Mouse (Mus musculus) neural tube, embryonic 14.5 days (tissue): ENCODE measurements around the gene Cldn4. TPM values are rescaled to one million over a fixed set of nuclear protein-coding genes. Genes with fewer than 3 reads are reported as not detected.
A peak's percentile ranks its signal among the peaks of the same experiment; 100 is the strongest.

ENCODE experiments used
- ATAC-seq: fragments of 200-750 bp; cut with Nextera tagmentation; 2 replicates; pipeline ENCODE4 v1.8.0; 2017; ENCODE audit warnings: low read depth, mild to moderate bottlenecking, moderate TSS enrichment, moderate library complexity
- H3K27ac ChIP-seq: fragments of 300-500 bp; sonication (generic); 2 replicates; pipeline ENCODE4 v1.5.1; 2014; ENCODE audit warnings: low read depth, mild to moderate bottlenecking, control low read depth, low read length, moderate library complexity, mixed read lengths
- H3K27me3 ChIP-seq: fragments of 300-500 bp; sonication (generic); 2 replicates; pipeline ENCODE4 v1.6.1; 2014; ENCODE audit warnings: low read length; ENCODE audit not compliant: control insufficient read depth, insufficient read depth
- H3K36me3 ChIP-seq: fragments of 300-500 bp; sonication (generic); 2 replicates; pipeline ENCODE4 v1.6.1; 2014; ENCODE audit warnings: low read length, mixed read lengths; ENCODE audit not compliant: control insufficient read depth, insufficient read depth
- H3K4me1 ChIP-seq: fragments of 300-500 bp; sonication (generic); 2 replicates; pipeline ENCODE4 v1.6.1; 2014; ENCODE audit warnings: low read length; ENCODE audit not compliant: control insufficient read depth, insufficient read depth
- H3K4me2 ChIP-seq: fragments of 300-500 bp; sonication (generic); 2 replicates; pipeline ENCODE4 v1.6.1; 2014; ENCODE audit warnings: mild to moderate bottlenecking, low read depth, low read length, control low read depth
- H3K4me3 ChIP-seq: fragments of 300-500 bp; sonication (generic); 2 replicates; pipeline ENCODE4 v1.5.1; 2014; ENCODE audit warnings: low read depth, low read length, control low read depth, mixed read lengths
- H3K9ac ChIP-seq: fragments of 300-500 bp; sonication (generic); replicated peaks from 2 replicates; pipeline ENCODE4 v1.6.1; 2014; ENCODE audit warnings: low read depth, mild to moderate bottlenecking, control low read depth, low read length, mixed read lengths
- H3K9me3 ChIP-seq: fragments of 300-500 bp; sonication (generic); 2 replicates; pipeline ENCODE4 v1.6.1; 2016; ENCODE audit warnings: low read length; ENCODE audit not compliant: control insufficient read depth
- WGBS: fragments of 180-500 bp; shearing (Covaris S2); extraction: QIAGEN DNeasy Blood & Tissue Kit; methylation state at CpG from one replicate; pipeline ENCODE4 v1.1.7; 2014; 5-methylcytosine and 5-hydroxymethylcytosine counted together
- polyA plus RNA-seq: library from polyadenylated mRNA; unstranded; fragments of >200 nt; fragmentation: Nextera tagmentation; extraction: Ambion mirVana; gene quantifications from 2 replicates; pipeline ENCODE4 v1.2.1, GENCODE M21; 2014

Cldn4 gene
- not detected in 2 replicates for polyA plus RNA-seq

GRCm38 (mm10) chr5:134946857-134947255 lies at the start of gene Cldn4:
Cldn4 (minus strand) TSS chr5:134946934.
- Histone ChIP-seq H3K4me1 (no peaks in the 10 kb centered on the region), H3K9me3 (no peaks in the 10 kb centered on the region), H3K9ac (no peak within 1 kb of the TSS), H3K27ac (no peak within 1 kb of the TSS), H3K4me2 (no peak within 1 kb of the TSS), H3K4me3 (no peak within 1 kb of the TSS), H3K36me3 (no peaks in the 10 kb centered on the region), H3K27me3 (peaks cover 17% of the 10 kb centered on the region)
- WGBS: 8% methylated on average over 11 of the region's 11 CpGs
- no peak for ATAC-seq

- H3K4me2 ChIP-seq: no peak overlapping the region
- H3K4me1 ChIP-seq: no peaks in the 10 kb centered on the region
- H3K4me3 ChIP-seq: no peak overlapping the region
- no peak overlapping the region for H3K9ac ChIP-seq
- WGBS: 90% methylated on average over 5 of the region's 5 CpGs
- no peak overlapping the region for H3K27ac ChIP-seq
- H3K36me3 ChIP-seq: no peaks in the 10 kb centered on the region
- no peaks in the 10 kb centered on the region for H3K9me3 ChIP-seq
- no peak for ATAC-seq
- H3K27me3 ChIP-seq: peaks cover 5% of the 10 kb centered on the region
Observed at GRCm38 (mm10) chr5:134992566-134992965, 45.8 kb upstream of the Cldn4 start.

GRCm38 (mm10) chr5:134989741-134990140 lies 43.0 kb upstream of the Cldn4 start:
- Histone ChIP-seq H3K9me3 (no peaks in the 10 kb centered on the region), H3K27ac (no peak overlapping the region), H3K36me3 (no peaks in the 10 kb centered on the region), H3K9ac (no peak overlapping the region), H3K4me1 (peaks cover 5% of the 10 kb centered on the region; the same call in 1 of the 2 replicates), H3K4me3 (no peak overlapping the region), H3K27me3 (peaks cover 30% of the 10 kb centered on the region), H3K4me2 (no peak overlapping the region)
- ATAC-seq: no peak
- 63% methylated on average over 6 of the region's 6 CpGs for WGBS

GRCm38 (mm10) chr5:134989166-134989565 lies 42.4 kb upstream of the Cldn4 start:
- H3K9me3 ChIP-seq: no peaks in the 10 kb centered on the region
- peaks cover 5% of the 10 kb centered on the region; the same call in 1 of the 2 replicates for H3K4me1 ChIP-seq
- H3K9ac ChIP-seq: no peak overlapping the region
- H3K36me3 ChIP-seq: no peaks in the 10 kb centered on the region
- WGBS: 70% methylated on average over 11 of the region's 11 CpGs
- ATAC-seq: no peak
- peaks cover 32% of the 10 kb centered on the region for H3K27me3 ChIP-seq
- H3K27ac ChIP-seq: no peak overlapping the region
- no peak overlapping the region for H3K4me2 ChIP-seq
- H3K4me3 ChIP-seq: no peak overlapping the region

GRCm38 (mm10) chr5:134986298-134987268 lies 39.8 kb upstream of the Cldn4 start:
- H3K27ac ChIP-seq: no peak overlapping the region
- ATAC-seq: no peak
- H3K9ac ChIP-seq: no peak overlapping the region; the same call in 1 of the 2 replicates
- no peaks in the 10 kb centered on the region for H3K9me3 ChIP-seq
- H3K27me3 ChIP-seq: peaks cover 32% of the 10 kb centered on the region
- 1% methylated on average over 79 of the region's 79 CpGs for WGBS
- peaks cover 5% of the 10 kb centered on the region; the same call in 1 of the 2 replicates for H3K4me1 ChIP-seq
- H3K36me3 ChIP-seq: no peaks in the 10 kb centered on the region
- H3K4me2 ChIP-seq: peak overlapping the region; percentile 32
- H3K4me3 ChIP-seq: peak overlapping the region; percentile 22

- no peak within 1 kb of the TSS; the same call in 1 of the 2 replicates for H3K9ac ChIP-seq
- H3K27me3 ChIP-seq: peaks cover 32% of the 10 kb centered on the region
- H3K4me3 ChIP-seq: peak within 1 kb of the TSS; percentile 22
- no peak for ATAC-seq
- H3K36me3 ChIP-seq: no peaks in the 10 kb centered on the region
- no peaks in the 10 kb centered on the region for H3K9me3 ChIP-seq
- no peak within 1 kb of the TSS for H3K27ac ChIP-seq
- peak within 1 kb of the TSS; percentile 32 for H3K4me2 ChIP-seq
- WGBS: 1% methylated on average over 22 of the region's 25 CpGs
- H3K4me1 ChIP-seq: peaks cover 5% of the 10 kb centered on the region; the same call in 1 of the 2 replicates
Observed at GRCm38 (mm10) chr5:134985633-134986297, 39.0 kb upstream of the Cldn4 start, which contains the start of gene Cldn3. Cldn3 (plus strand) TSS chr5:134986214.

GRCm38 (mm10) chr5:134983771-134984170 lies 37.0 kb upstream of the Cldn4 start:
- no peak for ATAC-seq
- H3K9ac ChIP-seq: no peak overlapping the region

GRCm38 (mm10) chr5:134983111-134983510 lies 36.4 kb upstream of the Cldn4 start:
- Histone ChIP-seq H3K4me3 (no peak overlapping the region), H3K9ac (no peak overlapping the region), H3K27me3 (peaks cover 32% of the 10 kb centered on the region), H3K27ac (no peak overlapping the region), H3K4me1 (peaks cover 5% of the 10 kb centered on the region; the same call in 1 of the 2 replicates), H3K36me3 (no peaks in the 10 kb centered on the region), H3K4me2 (no peak overlapping the region), H3K9me3 (no peaks in the 10 kb centered on the region)
- no peak for ATAC-seq
- WGBS: 78% methylated on average over 1 of the region's 1 CpGs

More at GRCm38 (mm10) chr5:134983771-134984170, 37.0 kb upstream of the Cldn4 start:
- Histone ChIP-seq H3K36me3 (no peaks in the 10 kb centered on the region), H3K4me1 (peaks cover 5% of the 10 kb centered on the region; the same call in 1 of the 2 replicates), H3K4me2 (no peak overlapping the region), H3K27ac (no peak overlapping the region), H3K4me3 (no peak overlapping the region), H3K9me3 (no peaks in the 10 kb centered on the region), H3K27me3 (peaks cover 32% of the 10 kb centered on the region)
- 6% methylated on average over 3 of the region's 3 CpGs for WGBS
